Comparison of ENCODE assay signal across 11 mouse cellular contexts in genomic region chr11:114176671-114177212, GRCm38 (mm10).
DNase-seq lines count a peak whose midpoint lies in the region; ATAC-seq and TF ChIP-seq lines count a peak whose summit lies in the region.
"Had no signal": no experiment of that assay in that cellular context is flagged by ENCODE, and none has a peak within 500 bp of the region (broad histone marks: within the 10 kb centered on the region; RNA-seq: fewer than 3 reads in every experiment).

No protein-coding gene starts in this region.

- no peaks in the 10 kb centered on the region for H3K36me3 ChIP-seq in heart, embryonic 12.5 days
- H3K36me3 ChIP-seq: hindbrain, embryonic 15.5 days; liver, embryonic 15.5 days had no signal

- 0 out of 2 replicates have a peak overlapping the region, but pooled peaks have one; percentile 13 for H3K9ac ChIP-seq in heart, embryonic 12.5 days
- H3K9ac ChIP-seq: hindbrain, embryonic 15.5 days; liver, embryonic 15.5 days had no signal

- ATAC-seq in heart, embryonic 12.5 days (ENCODE audit: insufficient number of reproducible peaks, low FRiP score), result no peak
- ATAC-seq: Patski had no signal

- TF ChIP-seq CTCF in lung, adult 2 months (IDR thresholded peaks at IDR 0.05; ENCODE audit: insufficient read depth, low read length), result no peak

- DNase-seq in heart, postnatal 4 days, result no peak
- DNase-seq in lung, postnatal 10 days, result peak; percentile 15
- DNase-seq in lung, adult 2 months, result no peak
- DNase-seq in adrenal gland, postnatal 25 days, result peak; percentile 43
- peak; percentile 21 to 37 for DNase-seq in cerebellum, postnatal 36 days
- no peak for DNase-seq in thymus, postnatal 4 days
- DNase-seq in neural tube, embryonic 10.5 days (ENCODE audit: extremely low spot score, low spot score), result no peak

- H3K27me3 ChIP-seq in heart, embryonic 12.5 days (replicated peaks), result no peaks in the 10 kb centered on the region
- H3K27me3 ChIP-seq: hindbrain, embryonic 15.5 days; liver, embryonic 15.5 days; Patski had no signal

- no peaks in the 10 kb centered on the region for H3K9me3 ChIP-seq in heart, embryonic 12.5 days (replicated peaks)
- H3K9me3 ChIP-seq: hindbrain, embryonic 15.5 days; liver, embryonic 15.5 days had no signal

- H3K27ac ChIP-seq in heart, embryonic 12.5 days (ENCODE audit: poor library complexity, severe bottlenecking), result no peak overlapping the region
- H3K27ac ChIP-seq: hindbrain, embryonic 15.5 days; liver, embryonic 15.5 days had no signal

- WGBS in heart, embryonic 12.5 days, result 60% methylated on average over 4 of the region's 4 CpGs
- 53% methylated on average over 4 of the region's 4 CpGs for WGBS in lung, adult 2 months

- H3K4me2 ChIP-seq in heart, embryonic 12.5 days, result no peak overlapping the region
- H3K4me2 ChIP-seq: hindbrain, embryonic 15.5 days; liver, embryonic 15.5 days had no signal

- H3K4me3 ChIP-seq in heart, embryonic 12.5 days, result no peak overlapping the region
- H3K4me3 ChIP-seq in lung, adult 2 months (replicated peaks; ENCODE audit: extremely low read depth, low read depth, low read length), result no peak overlapping the region
- H3K4me3 ChIP-seq: hindbrain, embryonic 15.5 days; liver, embryonic 15.5 days had no signal

- H3K4me1 ChIP-seq in heart, embryonic 12.5 days (replicated peaks), result peaks cover 31% of the 10 kb centered on the region
- no peaks in the 10 kb centered on the region for H3K4me1 ChIP-seq in lung, adult 2 months (ENCODE audit: control insufficient read depth, insufficient read depth, low read length)
- H3K4me1 ChIP-seq: liver, embryonic 15.5 days had no signal

- no peak for TF ChIP-seq POLR2A in lung, adult 2 months (IDR thresholded peaks at IDR 0.05; ENCODE audit: borderline replicate concordance, extremely low read depth, low read depth, low read length)

Comparison
In these comparisons a context has a peak if more than half of its experiments do, and no peak if none do; other contexts are left out.
1. DNase-seq: peak in lung, postnatal 10 days (single experiment), adrenal gland, postnatal 25 days (single experiment) and cerebellum, postnatal 36 days (2 of 2); none in heart, postnatal 4 days (single experiment), lung, adult 2 months (single experiment), thymus, postnatal 4 days (single experiment) and neural tube, embryonic 10.5 days (single experiment).